Mouse (Mus musculus) 3134 (cell line): ENCODE results near the gene Tmub1.
"Not testable (repeated sequence)": the region's sequence is repeated elsewhere in the genome, so short reads cannot be mapped to it uniquely, and the experiment has no call there.

Experiments used
- DNase-seq: peaks from one replicate; pipeline ENCODE4 v3.0.0-alpha.2; 2011; ENCODE audit warnings: low spot score; ENCODE audit not compliant: insufficient read length; ENCODE audit errors: extremely low read depth

The Tmub1 gene

DNA sequence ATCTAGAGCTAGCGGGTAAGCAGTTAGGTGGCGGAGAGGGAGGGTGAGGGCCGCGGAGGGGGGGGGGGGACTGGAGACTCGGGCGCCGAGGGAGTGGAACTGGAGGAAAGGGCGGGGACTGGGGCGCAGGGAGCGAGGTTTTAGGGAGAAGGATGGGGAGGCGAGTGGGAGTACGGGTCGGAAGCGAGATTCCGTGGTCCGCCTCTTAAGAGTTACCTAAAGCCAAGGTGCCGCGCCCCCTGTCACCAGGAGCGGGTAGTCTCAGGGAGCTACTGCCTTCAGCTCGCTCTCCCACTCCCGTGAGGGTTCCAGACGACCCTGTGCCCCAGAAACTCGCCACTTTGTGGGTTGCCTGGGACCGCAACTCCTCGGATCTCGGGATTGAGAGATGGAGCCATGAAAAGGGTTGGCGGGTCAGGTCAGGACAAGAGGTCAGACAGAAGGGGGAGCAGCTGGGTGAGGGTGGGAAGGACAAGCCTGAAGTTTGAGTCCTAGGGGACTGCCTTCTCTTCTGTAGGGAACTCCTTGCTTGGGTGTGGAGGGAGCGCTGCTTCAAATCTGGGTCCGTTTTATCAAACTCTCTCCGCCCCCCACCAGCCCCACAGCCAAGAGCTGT is 22.1 kb downstream of the Tmub1 start:
- no peak for DNase-seq

DNA sequence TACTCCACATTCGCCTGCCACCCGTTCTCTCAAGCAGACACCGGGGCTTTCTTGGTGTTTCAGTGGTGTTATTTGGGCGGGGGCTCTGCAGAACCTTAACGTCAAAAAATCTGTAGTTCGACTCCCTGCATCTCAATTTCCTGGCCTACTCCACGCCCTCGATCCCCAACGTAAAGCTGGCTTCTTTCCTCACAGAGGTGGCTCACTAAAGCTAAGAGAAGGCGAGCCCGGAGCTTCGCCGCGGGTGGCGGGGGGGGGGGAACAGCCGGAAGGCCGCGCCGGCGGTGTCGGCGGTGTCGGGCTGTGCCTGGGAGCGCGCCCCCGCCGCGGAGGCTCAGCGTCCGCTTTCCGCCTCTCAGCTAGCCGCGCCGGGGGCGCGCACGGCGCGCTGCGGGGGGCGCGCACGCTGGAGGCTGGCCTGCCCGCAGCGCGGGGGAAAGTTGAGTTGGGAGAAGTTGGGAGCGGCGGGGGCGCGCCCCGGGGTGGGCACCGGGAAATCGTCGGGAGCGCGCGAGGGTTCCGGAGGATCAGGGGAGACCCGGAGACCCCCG is 22.7 kb downstream of the Tmub1 start:
- DNase-seq, result peak; percentile 92

DNA sequence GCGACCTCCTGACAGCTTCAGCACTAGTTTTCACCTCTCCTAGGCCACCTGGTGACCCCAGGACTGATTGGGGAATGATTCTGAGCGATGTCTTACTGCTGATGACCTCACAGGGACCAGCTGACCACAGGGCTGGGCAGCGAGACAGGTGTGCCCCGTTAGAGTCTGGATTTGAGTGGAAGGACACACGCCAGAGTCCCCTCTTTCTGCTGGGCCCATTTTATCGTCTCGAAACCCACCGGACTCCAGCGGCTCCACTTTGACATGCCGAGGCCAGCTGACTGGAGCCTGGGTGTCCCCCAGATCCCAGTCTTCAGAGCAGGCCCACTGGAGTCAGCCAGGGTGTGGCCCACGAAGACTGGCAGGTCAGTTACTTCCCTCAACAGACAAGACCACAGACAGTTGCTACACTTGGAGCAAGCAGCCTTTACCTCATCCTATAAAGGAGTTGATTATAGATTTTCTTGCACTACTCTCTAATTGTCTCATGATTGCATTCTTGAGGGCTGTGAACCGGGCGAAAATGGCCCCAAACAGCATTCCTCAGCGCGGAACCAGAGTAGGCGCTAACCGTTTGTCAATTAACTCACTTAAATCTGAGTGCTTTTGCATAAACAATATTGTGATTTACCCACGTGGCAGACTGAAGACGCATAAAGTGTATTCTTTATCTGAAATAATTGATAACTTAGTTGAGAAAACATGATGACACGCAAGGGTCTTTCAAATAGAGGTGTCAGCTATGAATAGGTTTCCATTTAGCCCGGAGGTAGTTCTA is 23.5 kb downstream of the Tmub1 start:
- DNase-seq, result no peak

DNA sequence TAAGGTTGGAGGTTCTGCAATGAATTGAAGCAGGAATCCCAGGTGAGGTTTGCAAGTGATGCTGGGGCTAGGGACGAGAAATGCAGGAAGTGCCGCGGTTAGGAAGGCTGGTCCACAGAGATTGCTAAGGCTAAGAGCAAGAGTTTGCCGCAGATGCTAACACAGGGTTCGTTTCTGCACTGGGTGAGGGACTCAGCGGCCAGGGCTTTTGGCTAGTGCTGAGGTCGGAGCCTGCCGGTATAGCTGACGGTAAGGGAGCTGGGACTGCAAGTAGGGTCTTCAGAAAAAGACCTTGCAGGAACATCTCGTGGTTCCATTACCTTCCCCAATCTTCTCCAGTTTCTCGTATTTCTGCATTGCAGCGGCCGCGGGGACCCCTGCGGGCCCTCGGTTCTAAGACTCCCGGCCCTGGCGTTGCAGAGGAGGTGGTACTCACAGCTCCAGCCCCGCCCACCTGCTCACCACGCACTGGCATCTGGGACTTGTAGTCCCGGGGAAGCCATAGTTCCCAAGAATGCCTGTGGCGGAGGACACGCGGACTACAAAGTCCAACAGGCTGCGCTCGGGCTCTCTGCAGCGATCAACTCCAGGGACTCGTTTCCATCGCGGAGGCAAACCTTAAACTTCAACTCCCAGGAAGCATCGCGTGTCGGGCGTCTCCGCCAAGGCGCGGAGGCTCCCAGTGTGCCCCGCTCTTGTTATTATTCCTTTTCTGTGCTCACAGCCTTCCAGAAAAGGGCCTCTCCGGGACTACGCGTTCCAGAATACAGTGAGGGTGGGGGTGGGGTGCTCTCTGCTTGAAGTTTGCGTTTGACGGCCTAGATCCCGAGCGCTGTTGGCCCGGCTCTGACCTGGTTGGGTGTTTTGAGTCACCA is 24.3 kb downstream of the Tmub1 start, which contains the start of the genes Cdk5 and Slc4a2:
Gene Cdk5 (minus strand): TSS at position 402 of the 875 bp plus-strand sequence.
Gene Slc4a2 (plus strand): TSS at position 709 of the 875 bp plus-strand sequence.
- peak; percentile 98 for DNase-seq

DNA sequence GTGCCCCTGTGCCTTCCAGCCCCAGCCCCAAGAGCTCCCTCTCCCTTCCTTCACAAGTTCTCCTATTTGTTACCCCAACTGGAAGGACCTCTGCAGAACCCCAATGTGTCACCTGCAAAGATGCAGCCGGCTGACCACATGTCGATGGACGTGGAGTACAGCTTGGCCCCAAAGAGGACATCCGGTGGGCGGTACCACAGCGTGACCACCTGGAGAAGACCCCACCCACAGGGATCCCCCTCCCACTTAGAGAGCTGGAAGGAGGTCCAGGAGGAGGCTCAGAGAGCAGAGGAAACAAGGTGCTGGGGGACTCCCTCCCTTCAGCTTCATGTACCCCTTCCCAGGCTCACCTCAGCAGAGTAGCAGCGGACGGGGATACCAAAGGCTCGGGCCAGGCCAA is 27.3 kb downstream of the Tmub1 start:
- no peak for DNase-seq

DNA sequence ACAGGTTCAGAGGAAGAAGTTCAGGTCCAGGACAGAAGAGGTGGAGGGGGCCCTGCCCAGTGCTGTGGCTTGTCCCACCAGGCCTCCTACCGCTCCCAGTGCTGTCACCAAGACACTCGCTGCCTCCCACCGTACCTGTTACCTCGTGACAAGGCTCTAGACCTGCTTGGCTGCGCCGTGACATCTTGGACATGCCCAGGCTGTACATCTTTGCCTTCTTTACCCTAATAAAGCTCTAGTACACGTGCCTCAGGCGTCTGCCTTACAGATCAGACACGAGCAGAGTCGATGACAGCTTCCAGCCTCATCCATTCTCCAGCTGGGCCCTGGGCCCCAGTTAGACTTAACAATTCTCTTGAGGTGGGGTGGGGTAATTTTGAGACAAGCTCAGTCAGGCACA is 30.1 kb downstream of the Tmub1 start:
- no peak for DNase-seq

DNA sequence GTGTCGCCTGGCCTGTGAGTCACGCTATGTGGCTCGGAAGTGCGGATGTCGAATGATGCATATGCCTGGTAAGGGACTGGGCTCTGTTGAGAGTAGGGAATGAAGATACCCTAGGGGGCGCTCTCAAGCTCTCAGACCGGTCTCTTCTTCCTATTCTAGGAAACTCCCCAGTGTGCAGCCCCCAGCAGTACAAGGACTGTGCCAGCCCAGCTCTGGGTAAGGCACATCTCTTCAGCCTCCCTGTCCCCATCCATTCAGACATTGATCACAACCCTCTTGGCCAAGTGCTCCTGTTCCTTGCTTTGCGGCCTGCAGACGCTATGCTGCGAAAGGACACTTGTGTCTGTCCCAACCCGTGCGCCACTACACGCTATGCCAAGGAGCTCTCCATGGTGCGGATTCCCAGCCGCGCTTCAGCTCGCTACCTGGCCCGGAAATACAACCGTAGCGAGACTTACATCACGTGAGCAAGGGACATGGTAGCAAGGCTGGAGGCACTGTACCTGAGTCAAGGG is 31.4 kb downstream of the Tmub1 start:
- DNase-seq, result peak; percentile 45

DNA sequence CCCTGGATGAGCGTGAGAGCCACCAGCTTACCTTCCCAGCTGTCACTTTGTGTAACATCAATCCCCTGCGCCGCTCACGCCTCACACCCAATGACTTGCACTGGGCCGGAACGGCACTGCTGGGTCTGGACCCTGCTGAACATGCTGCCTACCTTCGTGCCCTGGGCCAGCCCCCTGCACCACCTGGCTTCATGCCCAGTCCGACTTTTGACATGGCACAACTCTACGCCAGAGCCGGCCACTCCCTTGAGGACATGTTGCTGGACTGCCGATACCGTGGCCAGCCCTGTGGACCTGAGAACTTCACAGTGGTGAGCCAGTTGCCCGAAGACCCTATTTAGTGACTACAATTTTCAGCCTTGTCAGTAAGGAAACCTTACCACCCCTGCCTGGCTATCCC is 33.7 kb downstream of the Tmub1 start:
- DNase-seq, result no peak

DNA sequence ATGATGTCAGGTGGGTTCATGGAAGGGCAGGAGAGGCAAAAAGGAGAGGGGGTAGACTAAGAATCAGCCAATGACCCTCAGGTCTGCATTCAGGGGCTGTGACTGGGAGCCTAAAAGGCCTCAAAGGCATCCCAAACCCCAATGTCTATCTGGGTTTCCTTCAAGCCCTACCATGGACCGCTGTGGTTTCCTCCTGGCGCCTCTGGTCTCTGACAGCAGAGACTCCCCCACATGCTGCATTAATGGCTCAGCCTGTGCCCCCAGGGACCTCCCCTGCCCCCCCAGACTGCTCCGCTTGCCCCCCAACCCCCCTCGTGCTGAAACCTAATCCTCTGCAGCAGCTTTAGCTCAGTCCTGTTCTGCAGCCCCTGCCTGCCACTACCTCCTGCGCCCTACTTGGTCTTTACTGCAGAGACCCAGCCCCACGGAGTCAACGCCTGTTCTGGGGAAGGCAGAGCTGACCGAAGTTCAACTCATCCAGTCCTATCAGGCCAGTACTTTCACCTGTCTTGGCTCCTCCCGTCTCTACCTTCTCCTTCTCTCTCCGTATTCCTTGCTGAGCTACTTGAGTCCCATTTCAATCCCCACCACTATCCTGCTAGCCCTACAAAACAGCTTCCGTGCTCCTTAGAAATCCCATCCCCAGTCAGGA is 34.5 kb downstream of the Tmub1 start, which contains the start of gene Asic3:
Gene Asic3 (plus strand): TSS at position 351 of the 652 bp plus-strand sequence.
- DNase-seq, result no peak

DNA sequence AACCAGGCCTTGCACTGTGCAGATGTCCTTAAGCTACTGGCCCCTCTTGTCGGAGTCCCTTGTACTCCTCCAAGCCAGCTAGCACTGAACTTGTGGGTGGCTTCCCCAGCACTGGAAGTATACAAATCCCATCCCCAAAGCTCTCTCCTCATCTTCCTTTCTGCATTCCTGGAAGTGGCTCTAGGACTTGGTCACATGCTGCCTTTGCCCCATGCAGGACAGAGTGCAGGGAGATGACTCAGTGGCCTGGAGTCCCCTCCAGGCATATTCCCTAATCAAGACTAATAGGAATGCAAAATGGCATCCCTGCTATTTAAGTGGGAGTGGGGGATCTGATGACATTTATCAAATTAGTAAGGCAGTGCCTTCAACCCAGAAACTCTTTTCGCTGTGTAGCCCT is 35.6 kb downstream of the Tmub1 start:
- DNase-seq, result no peak

DNA sequence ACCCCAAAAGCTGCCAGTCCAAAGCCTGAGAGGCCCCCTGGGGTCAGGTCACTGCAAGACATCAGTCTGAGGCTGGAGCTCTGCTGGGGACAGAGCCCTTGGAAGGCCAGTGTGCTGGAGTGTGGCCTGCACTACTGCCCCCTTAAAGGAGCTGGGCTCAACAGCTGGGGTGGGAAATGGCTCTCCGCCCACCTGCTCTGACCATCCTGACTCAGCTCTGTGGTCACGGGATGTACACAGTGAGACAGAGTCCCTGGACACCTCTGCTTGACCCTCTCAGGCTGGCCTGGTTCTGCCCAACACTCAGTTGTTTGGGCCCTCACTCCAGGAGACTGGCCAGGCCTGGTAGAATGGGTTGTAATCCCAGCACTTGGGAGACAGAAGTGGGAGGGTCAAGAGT is 38.2 kb downstream of the Tmub1 start:
- no peak for DNase-seq

DNA sequence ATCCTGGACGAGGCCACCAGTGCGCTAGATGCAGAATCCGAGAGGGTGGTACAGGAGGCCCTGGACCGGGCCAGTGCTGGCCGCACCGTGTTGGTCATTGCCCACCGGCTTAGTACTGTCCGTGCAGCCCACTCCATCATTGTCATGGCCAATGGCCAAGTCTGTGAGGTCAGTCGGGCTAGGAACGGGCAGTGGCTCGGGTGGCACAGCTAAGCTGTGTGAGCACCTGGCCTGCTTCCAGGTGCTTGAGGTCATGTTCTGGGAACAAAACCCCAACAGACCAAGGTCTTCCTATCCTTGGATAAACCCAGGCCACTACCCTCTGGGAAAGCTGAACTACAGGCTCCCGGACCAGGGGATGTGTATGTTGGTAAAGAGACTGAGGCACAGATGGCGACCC is 39.0 kb downstream of the Tmub1 start:
- no peak for DNase-seq

DNA sequence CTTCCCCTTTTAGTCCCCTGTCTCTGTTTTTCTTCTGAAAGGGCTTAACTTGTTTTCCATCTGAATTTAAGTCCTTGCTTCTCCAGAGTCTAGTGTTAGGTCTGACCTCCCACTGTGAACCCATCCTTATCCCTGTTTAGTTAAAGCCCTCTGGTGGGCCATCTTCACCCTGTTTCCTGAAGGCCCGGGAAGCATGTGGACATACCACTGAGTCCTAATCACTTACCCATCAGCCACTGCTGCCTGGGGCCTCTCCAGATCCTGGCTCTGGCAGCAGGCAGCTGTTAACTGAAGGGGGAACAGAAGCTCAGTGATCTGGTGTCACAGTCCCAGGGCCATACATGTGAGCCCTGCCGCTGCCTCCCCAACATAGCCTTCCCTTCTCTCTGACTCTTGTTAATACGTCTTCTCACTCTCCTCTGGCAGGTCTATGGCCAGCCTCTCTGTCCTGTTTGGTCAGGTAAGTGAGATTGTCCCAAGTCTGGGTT is 42.2 kb downstream of the Tmub1 start:
- DNase-seq, result no peak

DNA sequence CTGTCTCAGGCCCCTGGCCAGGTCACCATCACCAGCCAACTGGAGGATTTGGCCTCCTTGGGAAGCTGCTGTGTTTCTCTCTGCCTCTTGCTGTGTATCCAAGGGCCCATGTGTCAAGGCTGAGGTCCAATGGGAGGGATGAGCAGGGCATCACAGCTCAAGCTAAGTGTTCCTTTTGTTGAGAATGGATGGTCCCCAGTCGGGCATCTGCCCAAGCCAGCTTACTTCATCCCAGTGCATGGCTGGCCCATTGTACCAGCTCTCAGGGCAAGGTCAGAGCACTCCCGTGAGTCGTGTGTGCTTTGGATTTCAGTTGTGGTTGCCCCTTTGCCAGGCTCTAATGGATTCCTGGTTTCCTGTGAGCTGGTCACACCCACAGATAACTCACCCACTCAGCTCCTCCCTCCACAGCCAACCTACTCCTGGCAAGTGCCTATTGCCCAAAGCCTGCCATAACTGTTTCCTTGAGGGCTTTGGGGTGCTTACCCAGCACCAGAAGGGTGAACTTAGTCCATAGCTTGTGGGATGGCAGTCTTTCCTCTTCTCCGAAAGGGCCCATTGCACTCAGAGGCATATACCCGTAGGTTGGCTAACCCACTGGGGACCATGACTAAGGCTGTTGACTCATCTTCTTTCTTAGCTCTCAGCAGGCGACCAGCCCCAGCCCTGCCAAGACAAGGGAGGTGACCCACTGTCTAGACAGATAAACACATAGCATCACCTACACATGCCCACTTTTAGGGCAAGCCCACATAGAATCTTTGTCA is 42.9 kb downstream of the Tmub1 start:
- peak; percentile 72 for DNase-seq

DNA sequence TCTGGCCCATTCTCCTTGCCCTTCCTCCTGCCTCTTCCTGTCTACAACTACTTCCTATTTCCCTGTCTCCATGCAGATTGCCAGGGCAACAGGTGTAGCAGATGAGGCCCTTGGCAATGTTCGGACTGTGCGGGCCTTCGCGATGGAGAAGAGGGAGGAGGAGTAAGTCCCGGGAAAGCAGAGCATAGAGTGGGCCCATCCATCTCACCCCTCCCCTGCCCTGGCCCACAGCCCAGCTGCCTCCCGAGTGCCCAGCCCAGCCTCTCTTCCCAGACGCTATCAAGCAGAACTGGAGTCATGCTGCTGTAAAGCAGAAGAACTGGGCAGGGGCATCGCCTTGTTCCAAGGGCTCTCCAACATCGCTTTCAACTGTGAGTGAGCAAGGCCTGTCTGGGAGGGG is 45.7 kb downstream of the Tmub1 start:
- DNase-seq, result no peak

DNA sequence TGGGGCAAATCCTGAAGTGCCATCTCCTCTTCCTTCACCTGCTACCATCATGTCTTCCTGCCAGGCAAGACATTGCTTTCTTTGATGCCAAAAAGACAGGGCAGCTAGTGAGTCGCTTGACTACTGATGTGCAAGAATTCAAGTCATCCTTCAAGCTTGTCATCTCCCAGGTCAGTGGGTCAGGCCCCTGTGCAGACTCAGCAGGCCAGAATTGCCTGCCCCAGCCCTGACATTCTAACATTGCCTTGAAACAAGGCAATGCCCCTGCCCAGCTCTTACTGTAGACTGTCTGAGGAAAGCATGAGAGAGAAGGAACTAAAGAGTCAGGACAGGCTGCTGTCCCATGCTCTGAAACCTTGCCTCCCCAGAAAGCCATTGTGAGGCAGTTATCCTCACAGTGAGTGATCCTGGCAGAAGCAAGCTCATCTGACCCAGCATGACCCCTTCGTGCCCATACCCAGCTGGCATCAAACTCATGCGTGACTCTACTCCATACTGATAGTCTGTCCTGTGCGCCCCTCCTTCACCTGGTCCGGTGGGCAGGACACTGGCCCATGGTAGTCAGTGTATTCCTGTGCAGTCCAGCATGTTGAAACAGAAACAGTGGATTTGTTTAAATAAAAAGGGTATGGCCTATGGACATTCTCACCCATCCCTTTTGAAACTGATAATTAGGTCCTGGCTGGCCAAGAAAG is 46.6 kb downstream of the Tmub1 start:
- DNase-seq, result no peak

DNA sequence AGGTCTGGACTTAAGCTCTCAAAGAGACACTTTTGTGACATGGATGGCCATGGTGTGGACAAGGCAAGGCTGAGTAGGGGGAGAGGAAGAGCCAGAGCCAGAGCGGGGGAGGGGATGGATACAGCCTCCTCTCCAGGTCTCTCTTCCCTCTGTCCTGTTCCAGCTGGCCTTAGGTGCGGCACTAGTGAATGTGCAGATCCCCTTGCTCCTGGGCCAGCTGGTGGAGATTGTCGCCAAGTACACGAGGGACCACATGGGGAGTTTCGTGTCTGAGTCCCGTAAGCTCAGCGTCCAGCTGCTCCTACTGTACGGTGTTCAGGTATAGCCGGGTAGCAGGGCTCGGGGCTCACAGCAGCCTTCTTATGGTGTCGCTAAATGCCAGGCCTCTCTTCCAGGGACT is 47.3 kb downstream of the Tmub1 start:
- DNase-seq, result no peak

DNA sequence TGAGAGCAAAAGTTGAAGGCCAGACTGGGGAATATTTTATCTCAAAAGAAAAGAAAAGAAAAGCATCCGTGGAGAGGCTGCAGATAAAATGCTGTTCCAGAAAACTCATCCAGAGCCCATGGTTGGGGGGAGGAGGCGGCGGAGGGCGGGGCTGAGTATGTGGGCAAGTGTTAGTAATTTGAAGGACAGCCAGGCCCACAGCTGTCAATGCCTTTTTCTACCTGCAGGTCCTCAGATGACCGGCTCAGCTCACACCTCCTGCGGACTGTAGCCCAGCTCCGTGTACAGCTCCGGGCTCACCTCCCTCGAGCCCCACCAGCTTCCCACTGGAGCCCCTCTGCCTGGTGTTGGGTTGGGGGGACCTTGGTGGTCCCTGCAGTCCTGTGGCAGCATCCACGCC is 48.0 kb downstream of the Tmub1 start:
- no peak for DNase-seq

DNA sequence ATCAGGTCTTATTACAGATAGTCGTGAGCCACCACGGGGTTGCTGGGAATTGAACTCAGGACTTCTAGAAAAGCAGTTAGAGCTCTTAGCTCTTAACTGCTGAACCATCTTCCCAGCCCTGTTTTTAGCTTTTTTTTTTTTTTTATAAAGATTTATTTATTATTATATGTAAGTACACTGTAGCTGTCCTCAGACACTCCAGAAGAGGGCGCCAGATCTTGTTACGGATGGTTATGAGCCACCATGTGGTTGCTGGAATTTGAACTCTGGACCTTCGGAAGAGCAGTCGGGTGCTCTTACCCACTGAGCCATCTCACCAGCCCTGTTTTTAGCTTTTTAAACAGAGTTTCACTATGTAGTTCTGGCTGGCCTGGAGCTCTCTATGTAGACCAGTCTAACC is 51.4 kb downstream of the Tmub1 start:
- not testable (repeated sequence) for DNase-seq
